Mouse (Mus musculus) bone marrow, adult 2 months (tissue): Measurements from ENCODE around the gene Frmd5.
"Not testable (repeated sequence)": the region's sequence is repeated elsewhere in the genome, so short reads cannot be mapped to it uniquely, and the experiment has no call there.

ENCODE experiments used
- CTCF ChIP-seq: fragments of 200-500 bp; IDR thresholded peaks from 2 replicates; pipeline ENCODE4 v1.5.1; 2011; ENCODE audit warnings: low read length, control low read depth; ENCODE audit not compliant: control insufficient read depth, insufficient read depth
- POLR2A ChIP-seq: fragments of 200-500 bp; IDR thresholded peaks from 2 replicates; pipeline ENCODE4 v1.6.1; 2011; ENCODE audit warnings: low read depth, mild to moderate bottlenecking, control low read depth, low read length, borderline replicate concordance; ENCODE audit not compliant: control insufficient read depth

- not testable (repeated sequence) for TF ChIP-seq CTCF, POLR2A
Observed at GRCm38 (mm10) chr2:121518711-121519110, 288.2 kb downstream of the Frmd5 start.
